Mouse (Mus musculus) layer of hippocampus, postnatal 14 days (tissue): ENCODE results near the gene Stim1. TPM values are rescaled to one million over a fixed set of nuclear protein-coding genes. Genes with fewer than 3 reads are reported as not detected.
"Not testable (repeated sequence)": the region's sequence is repeated elsewhere in the genome, so short reads cannot be mapped to it uniquely, and the experiment has no call there.

Experiments used
- DNase-seq, 2 experiments: peaks; one replicate each; pipeline ENCODE4 v3.0.0; 2021 to 2022; ENCODE audit warnings: low spot score in 2 of 2, mixed read lengths in 1 of 2
- total RNA-seq, 2 experiments: library from RNA; stranded (reverse); gene quantifications; 2 replicates each; pipeline ENCODE4 v1.2.3; 2021

Gene Stim1
- total RNA-seq, 2 experiments from 2014 or later: 65.6 to 66.1 TPM

GRCm38 (mm10) chr7:102440822-102441656 is 173.4 kb downstream of the Stim1 start:
- no peak for DNase-seq

GRCm38 (mm10) chr7:102441657-102442391 is 174.2 kb downstream of the Stim1 start, which contains the start of gene Rrm1:
Gene Rrm1, plus strand, starts transcription at chr7:102441695.
- peak; percentile 93 to 98 for DNase-seq

- no peak for DNase-seq
Observed at GRCm38 (mm10) chr7:102442432-102442831, 174.8 kb downstream of the Stim1 start.

- no peak for DNase-seq
Observed at GRCm38 (mm10) chr7:102444301-102444700, 176.7 kb downstream of the Stim1 start.

DNA sequence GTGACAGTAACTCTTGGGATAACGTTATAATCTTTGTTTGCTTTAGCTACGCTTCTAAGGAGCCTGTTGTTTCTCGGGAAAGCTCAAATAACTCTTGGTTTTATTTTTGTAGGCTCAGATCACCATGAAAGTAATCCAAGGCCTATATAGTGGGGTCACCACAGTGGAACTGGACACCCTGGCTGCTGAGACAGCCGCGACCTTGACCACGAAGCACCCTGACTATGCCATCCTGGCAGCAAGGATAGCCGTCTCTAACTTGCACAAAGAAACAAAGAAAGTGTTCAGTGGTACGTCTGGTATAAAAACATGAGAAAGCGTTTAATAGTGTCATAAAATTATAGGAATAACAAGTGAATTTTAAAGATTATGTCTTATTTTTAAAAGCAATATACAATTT is 178.8 kb downstream of the Stim1 start:
- no peak for DNase-seq

- DNase-seq: no peak
Observed at GRCm38 (mm10) chr7:102458618-102459380, 191.2 kb downstream of the Stim1 start.

GRCm38 (mm10) chr7:102467566-102467965 is 200.0 kb downstream of the Stim1 start:
- DNase-seq: no peak

DNA sequence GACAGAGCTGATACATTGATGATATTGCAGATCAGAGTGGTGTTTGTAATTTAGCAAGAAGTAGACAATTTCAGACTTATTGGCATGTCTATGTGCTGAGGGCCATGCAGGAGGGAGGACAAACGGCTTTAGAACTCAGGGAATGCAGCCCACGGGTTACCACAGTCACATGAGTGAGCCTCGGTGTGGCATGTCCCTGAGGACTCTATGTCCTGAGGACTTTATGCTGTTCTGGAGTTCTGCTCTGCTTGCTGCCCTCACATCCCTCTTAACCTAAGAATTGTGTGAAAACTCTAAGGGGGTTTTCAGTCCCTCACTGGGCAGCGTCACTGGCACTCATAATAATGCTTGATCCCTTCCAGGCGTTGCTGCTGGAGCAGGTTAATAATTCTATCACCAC is 205.1 kb downstream of the Stim1 start:
- no peak for DNase-seq

- no peak for DNase-seq
Observed at GRCm38 (mm10) chr7:102476601-102477000, 209.0 kb downstream of the Stim1 start.

- DNase-seq: no peak
Observed at GRCm38 (mm10) chr7:102477377-102477776, 209.8 kb downstream of the Stim1 start.

GRCm38 (mm10) chr7:102478425-102478824 is 210.8 kb downstream of the Stim1 start:
- DNase-seq: no peak

- DNase-seq: no peak
Observed at GRCm38 (mm10) chr7:102478926-102479325, 211.3 kb downstream of the Stim1 start.

DNA sequence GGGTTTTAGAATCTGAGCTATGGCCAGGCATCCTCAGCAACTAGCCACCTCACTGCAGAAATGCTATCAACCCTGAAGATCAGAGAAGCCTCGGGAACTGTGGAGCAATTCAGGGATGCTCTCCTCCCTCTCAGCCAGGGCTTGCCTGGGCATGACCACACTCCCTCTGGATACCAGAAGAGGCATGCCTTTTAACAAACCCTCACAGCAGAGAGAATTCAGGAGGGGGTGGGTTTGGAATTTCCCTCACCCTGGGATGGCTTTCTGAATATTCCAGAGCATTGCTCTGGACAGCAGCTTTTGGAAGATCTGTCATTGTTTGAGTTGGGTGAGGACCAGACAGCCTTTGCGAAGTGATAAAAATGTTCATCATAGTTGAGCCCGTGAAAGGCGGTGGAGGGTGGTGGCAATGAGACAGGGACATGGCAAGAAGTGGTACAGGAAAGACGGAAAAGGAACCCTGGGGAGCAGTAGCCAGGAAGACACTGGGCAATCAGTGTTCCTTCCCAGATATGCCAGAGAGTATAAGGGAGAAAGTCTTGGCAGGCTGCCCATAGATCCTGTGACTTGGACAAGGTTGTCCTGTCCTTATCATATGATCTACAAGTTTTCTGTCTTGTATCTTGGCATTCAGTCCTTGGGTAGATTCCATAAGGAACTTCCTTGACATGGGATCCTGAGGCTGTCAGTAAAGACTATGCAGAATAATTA is 211.9 kb downstream of the Stim1 start:
- no peak for DNase-seq

DNA sequence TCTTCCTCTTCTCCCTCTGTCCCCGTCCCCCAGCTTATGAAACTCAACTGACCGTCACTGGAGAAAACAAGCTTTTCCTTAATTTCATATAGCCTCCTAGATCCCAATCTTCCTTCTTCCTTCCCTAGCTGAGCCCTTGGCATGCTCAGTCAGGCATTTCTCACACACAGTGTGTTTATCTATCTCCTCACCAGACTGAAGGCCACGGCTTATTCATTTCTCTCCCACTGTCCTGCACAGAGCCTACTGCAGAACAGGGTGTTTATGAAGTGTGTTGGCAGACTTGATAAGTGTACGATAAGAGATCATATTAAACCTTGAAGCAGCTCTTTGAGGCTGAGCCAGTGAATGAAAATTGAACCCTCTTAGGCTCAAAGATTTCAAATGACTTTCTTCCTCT is 213.2 kb downstream of the Stim1 start:
- no peak for DNase-seq

DNA sequence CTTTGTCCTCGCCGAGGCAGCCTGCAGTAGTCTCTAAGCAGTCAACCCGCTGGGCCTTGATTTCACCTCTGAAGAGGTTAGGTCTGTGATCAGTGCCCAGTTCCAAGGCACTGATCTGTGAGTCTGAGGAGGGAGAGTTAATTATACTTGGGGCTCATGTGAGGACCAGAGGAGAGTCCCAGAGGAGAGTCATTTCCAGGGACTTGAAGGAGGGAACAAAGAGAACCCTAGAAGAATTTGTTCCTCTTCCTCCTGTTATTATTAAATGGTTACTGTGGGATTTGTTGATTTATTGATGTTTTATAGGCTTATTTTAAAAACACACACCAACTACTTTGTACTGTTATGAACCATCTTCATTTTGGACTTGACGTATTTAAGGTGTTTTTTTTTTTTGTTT is 214.0 kb downstream of the Stim1 start, which contains the start of gene Olfr543:
TSS of gene Olfr543 (minus strand) at position 101 of the 400 bp plus-strand sequence.
- DNase-seq: no peak

- no peak for DNase-seq
Observed at GRCm38 (mm10) chr7:102483665-102484064, 216.1 kb downstream of the Stim1 start.

DNA sequence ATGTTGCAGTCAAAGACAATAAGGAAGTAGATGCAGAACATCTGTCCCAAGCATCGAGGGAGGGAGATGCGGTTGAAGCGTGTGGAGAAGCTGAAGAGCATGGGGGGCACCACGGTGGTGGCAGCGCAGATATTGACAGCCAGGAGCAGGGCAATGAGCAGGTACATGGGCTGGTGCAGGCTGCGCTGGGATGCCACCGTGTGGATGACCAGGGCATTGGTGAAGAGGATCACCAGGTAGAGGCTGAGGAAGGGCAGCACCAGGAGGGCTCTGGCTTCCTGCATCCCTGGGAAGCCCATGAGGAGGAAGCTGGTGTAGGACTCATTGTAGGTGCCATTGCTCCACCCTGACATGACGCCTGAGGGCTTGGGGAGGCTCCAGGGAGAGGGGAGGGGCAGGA is 217.2 kb downstream of the Stim1 start:
- DNase-seq: not testable (repeated sequence)

GRCm38 (mm10) chr7:102486105-102486504 is 218.5 kb downstream of the Stim1 start:
- no peak for DNase-seq
